Mouse (Mus musculus): ENCODE data around the gene Ccnt1. TPM values are rescaled to one million over a fixed set of nuclear protein-coding genes. Genes with fewer than 3 reads are reported as not detected.
"Not testable (repeated sequence)": the region's sequence is repeated elsewhere in the genome, so short reads cannot be mapped to it uniquely, and the experiment has no call there.

The Ccnt1 gene
- polyA plus RNA-seq, 1 experiment from 2014 or later, result 20.8 TPM

DNA sequence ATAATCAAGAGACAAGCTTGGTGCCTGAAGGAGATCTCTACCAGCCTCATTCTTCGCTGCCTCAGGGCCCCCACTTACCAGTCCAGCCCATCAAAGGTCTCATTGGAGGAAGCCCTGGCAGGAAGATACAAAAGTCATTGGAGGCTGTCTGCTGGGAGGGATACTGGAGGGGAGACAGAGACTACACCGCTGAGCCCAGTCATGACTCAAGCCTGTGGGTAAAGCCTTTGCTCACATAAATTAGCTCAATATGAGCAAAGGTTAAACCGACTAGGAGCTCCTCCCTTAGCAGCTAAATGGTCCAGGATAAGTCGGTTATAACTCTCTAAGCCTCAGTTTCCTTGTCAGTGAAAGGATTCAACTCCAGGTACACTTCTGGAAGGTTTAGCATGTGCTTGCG lies 24.3 kb upstream of the Ccnt1 start:
- DNase-seq (ENCODE audit: low spot score), result no peak
- Histone ChIP-seq H3K36me3 (ENCODE audit: control insufficient read depth, insufficient read depth, low read length) (peaks cover 55% of the 10 kb centered on the region), H3K4me2 (replicated peaks; ENCODE audit: low read depth) (no peak overlapping the region), H3K4me3 (ENCODE audit: low read depth, low read length) (no peak overlapping the region), H3K9ac (ENCODE audit: low read length) (no peak overlapping the region), H3K27me3 (ENCODE audit: control insufficient read depth, insufficient read depth, low read length) (no peaks in the 10 kb centered on the region), H3K4me1 (replicated peaks; ENCODE audit: control insufficient read depth, insufficient read depth) (no peaks in the 10 kb centered on the region), H3K27ac (replicated peaks) (no peak overlapping the region), H3K9me3 (ENCODE audit: control insufficient read depth, low read length) (no peaks in the 10 kb centered on the region)
- no peak for TF ChIP-seq CTCF (IDR thresholded peaks at IDR 0.05; ENCODE audit: low read depth)
- ATAC-seq (ENCODE audit: low FRiP score, low TSS enrichment), result 0 out of 2 replicates have a peak, but pooled peaks have one; percentile 18
- WGBS, result 84% methylated on average over 5 of the region's 5 CpGs

DNA sequence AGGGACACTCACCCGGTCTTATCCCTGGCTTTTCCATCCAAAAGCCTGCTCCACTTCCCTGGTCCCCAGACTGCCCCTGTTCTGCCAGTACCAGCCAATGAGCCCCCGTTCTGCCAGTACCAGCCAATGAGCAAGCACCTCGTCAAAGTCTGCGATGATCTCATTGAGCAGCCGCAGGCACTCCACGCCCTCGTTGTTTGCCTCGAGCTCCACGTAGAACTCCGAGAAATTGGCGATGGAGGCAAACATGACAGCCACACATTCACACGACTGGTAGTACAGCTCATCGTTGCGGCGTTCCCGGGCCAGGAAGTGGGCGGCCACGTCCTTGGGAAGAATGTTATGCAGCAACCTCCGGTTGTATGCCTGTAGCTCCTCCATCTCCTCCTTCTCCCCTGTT lies 23.5 kb upstream of the Ccnt1 start:
- Histone ChIP-seq H3K4me2 (replicated peaks; ENCODE audit: low read depth) (no peak overlapping the region), H3K4me3 (ENCODE audit: low read depth, low read length) (no peak overlapping the region), H3K9me3 (ENCODE audit: control insufficient read depth, low read length) (no peaks in the 10 kb centered on the region), H3K4me1 (replicated peaks; ENCODE audit: control insufficient read depth, insufficient read depth) (no peaks in the 10 kb centered on the region), H3K9ac (ENCODE audit: low read length) (no peak overlapping the region), H3K36me3 (ENCODE audit: control insufficient read depth, insufficient read depth, low read length) (peaks cover 52% of the 10 kb centered on the region), H3K27ac (replicated peaks) (no peak overlapping the region), H3K27me3 (ENCODE audit: control insufficient read depth, insufficient read depth, low read length) (no peaks in the 10 kb centered on the region)
- ATAC-seq (ENCODE audit: low FRiP score, low TSS enrichment) (peak; percentile 33), DNase-seq (ENCODE audit: low spot score) (no peak)
- TF ChIP-seq EP300 (optimal IDR thresholded peaks at IDR 0.05), result no peak
- no peak for TF ChIP-seq CTCF (IDR thresholded peaks at IDR 0.05; ENCODE audit: low read depth)
- 75% methylated on average over 19 of the region's 19 CpGs for WGBS

DNA sequence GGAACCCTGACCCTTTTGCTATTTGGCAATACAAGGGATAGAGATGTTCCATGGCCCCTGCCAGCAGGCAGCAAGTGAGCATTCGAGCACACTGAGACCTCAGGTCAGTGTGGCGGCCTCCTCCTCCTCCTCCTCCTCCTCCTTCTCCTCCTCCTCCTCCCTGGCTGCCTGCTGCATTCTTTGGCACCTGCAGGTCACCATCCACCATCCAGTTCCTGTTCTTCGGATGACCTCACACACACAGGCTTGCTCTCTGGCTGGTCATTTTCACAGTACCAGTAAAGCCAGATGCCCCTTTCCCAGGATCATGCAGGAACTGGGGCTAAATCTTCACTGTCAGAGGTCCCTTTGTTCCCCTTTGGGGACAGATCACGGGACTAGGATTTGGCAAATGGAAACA lies 20.7 kb upstream of the Ccnt1 start:
- no peaks in the 10 kb centered on the region for H3K9me3 ChIP-seq (ENCODE audit: control insufficient read depth, low read length)
- H3K4me2 ChIP-seq (replicated peaks; ENCODE audit: low read depth), result no peak overlapping the region
- TF ChIP-seq CTCF (IDR thresholded peaks at IDR 0.05; ENCODE audit: low read depth) (no peak), EP300 (optimal IDR thresholded peaks at IDR 0.05) (no peak)
- H3K4me1 ChIP-seq (replicated peaks; ENCODE audit: control insufficient read depth, insufficient read depth), result no peaks in the 10 kb centered on the region
- no peak overlapping the region for H3K27ac ChIP-seq (replicated peaks)
- H3K36me3 ChIP-seq (ENCODE audit: control insufficient read depth, insufficient read depth, low read length), result peaks cover 38% of the 10 kb centered on the region
- DNase-seq (ENCODE audit: low spot score) (no peak), ATAC-seq (ENCODE audit: low FRiP score, low TSS enrichment) (no peak)
- H3K27me3 ChIP-seq (ENCODE audit: control insufficient read depth, insufficient read depth, low read length), result no peaks in the 10 kb centered on the region
- WGBS, result 74% methylated on average over 4 of the region's 4 CpGs
- no peak overlapping the region for H3K9ac ChIP-seq (ENCODE audit: low read length)
- no peak overlapping the region for H3K4me3 ChIP-seq (ENCODE audit: low read depth, low read length)

DNA sequence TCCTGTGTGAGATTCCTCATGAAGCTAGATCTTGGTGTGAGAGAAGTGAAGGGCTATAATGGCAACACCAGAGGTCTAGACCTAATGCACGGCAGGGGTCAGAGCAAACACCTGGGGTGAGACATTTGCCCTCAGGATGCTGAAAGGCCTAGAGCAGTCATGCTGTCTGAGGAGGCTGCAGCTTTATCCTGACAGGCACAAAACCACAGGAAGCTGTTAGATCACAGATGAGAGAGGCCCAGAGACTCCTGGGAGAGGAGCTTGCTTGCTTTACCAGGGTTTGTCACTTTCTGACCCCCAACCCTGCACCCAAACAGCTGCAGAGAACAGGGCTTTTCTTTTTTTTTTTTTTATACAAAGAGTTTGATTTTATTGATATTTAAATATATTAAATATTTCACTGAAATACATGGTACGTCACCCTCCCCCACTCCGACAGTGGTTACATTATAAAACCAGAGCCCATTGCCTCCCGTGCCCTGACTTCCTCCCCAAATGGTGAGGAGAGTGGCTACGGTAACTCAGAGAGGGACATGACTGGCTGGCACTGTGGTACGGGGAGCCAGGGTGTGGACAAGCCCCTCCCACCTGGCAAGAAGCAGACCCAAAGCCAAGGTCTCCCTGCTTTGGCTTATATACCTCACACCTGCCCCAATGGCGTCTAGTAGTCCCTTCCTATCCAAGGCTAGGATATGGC lies 19.1 kb upstream of the Ccnt1 start:
- WGBS, result 62% methylated on average over 7 of the region's 7 CpGs
- H3K36me3 ChIP-seq (ENCODE audit: control insufficient read depth, insufficient read depth, low read length), result peaks cover 29% of the 10 kb centered on the region

DNA sequence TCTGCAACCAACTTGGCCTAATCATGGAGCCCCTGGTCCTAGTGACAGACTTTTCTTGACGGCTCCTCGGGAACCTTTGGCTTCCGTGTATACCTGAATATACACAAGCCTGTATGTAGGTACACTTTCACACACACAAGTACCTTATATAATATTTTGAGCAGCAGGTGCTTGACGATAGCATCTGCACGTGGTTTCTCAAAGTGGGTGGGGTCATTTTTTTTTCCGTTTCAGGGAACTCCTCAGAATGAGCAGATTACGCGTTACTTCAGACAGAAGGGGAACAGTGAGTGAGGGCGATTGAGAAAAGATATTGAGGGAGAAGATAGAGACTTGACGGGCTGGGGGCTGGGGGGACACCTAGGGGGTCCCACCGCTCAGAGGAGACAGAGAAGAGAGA lies 17.0 kb upstream of the Ccnt1 start:
- WGBS, result 81% methylated on average over 11 of the region's 11 CpGs

More for the DNA sequence above, 19.1 kb upstream of the Ccnt1 start:
- DNase-seq (ENCODE audit: low spot score) (no peak), ATAC-seq (ENCODE audit: low FRiP score, low TSS enrichment) (no peak)
- Histone ChIP-seq H3K4me1 (replicated peaks; ENCODE audit: control insufficient read depth, insufficient read depth) (no peaks in the 10 kb centered on the region), H3K27me3 (ENCODE audit: control insufficient read depth, insufficient read depth, low read length) (no peaks in the 10 kb centered on the region), H3K9me3 (ENCODE audit: control insufficient read depth, low read length) (no peaks in the 10 kb centered on the region), H3K4me2 (replicated peaks; ENCODE audit: low read depth) (no peak overlapping the region), H3K27ac (replicated peaks) (no peak overlapping the region), H3K9ac (ENCODE audit: low read length) (no peak overlapping the region), H3K4me3 (ENCODE audit: low read depth, low read length) (no peak overlapping the region)
- TF ChIP-seq EP300 (optimal IDR thresholded peaks at IDR 0.05) (no peak), CTCF (IDR thresholded peaks at IDR 0.05; ENCODE audit: low read depth) (no peak)

DNA sequence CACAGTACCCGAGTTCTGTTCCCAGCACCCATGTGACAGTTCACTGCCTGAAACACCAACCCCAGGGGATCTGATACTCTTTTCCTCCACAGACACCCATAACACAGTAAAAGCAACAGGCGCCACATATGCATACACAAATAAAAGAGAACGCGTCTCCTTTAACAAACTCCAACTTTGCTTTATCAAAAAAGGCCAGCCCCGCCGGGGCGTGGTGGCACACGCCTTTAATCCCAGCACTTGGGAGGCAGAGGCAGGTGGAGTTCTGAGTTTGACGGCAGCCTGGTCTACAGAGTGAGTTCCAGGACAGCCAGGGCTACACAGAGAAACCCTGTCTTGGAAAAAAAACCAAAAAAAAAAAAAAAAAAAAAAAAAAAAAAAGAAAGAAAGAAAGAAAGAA lies 15.4 kb upstream of the Ccnt1 start:
- not testable (repeated sequence) for H3K9ac ChIP-seq (ENCODE audit: low read length); H3K4me2 ChIP-seq (replicated peaks; ENCODE audit: low read depth); H3K36me3 ChIP-seq (ENCODE audit: control insufficient read depth, insufficient read depth, low read length); ATAC-seq (ENCODE audit: low FRiP score, low TSS enrichment); H3K4me3 ChIP-seq (ENCODE audit: low read depth, low read length); H3K27me3 ChIP-seq (ENCODE audit: control insufficient read depth, insufficient read depth, low read length); H3K9me3 ChIP-seq (ENCODE audit: control insufficient read depth, low read length); H3K4me1 ChIP-seq (replicated peaks; ENCODE audit: control insufficient read depth, insufficient read depth)
- peak; percentile 45 for DNase-seq (ENCODE audit: low spot score)
- 0 out of 2 replicates have a peak overlapping the region, but pooled peaks have one; percentile 35 for H3K27ac ChIP-seq (replicated peaks)
- 64% methylated on average over 9 of the region's 9 CpGs for WGBS

More for the DNA sequence above, 17.0 kb upstream of the Ccnt1 start:
- no peak for DNase-seq (ENCODE audit: low spot score)
- TF ChIP-seq CTCF (IDR thresholded peaks at IDR 0.05; ENCODE audit: low read depth) (no peak), EP300 (optimal IDR thresholded peaks at IDR 0.05) (no peak)
- Histone ChIP-seq H3K9me3 (ENCODE audit: control insufficient read depth, low read length) (no peaks in the 10 kb centered on the region), H3K4me2 (replicated peaks; ENCODE audit: low read depth) (no peak overlapping the region), H3K9ac (ENCODE audit: low read length) (no peak overlapping the region), H3K4me3 (ENCODE audit: low read depth, low read length) (no peak overlapping the region), H3K4me1 (replicated peaks; ENCODE audit: control insufficient read depth, insufficient read depth) (no peaks in the 10 kb centered on the region), H3K36me3 (ENCODE audit: control insufficient read depth, insufficient read depth, low read length) (peaks cover 15% of the 10 kb centered on the region), H3K27me3 (ENCODE audit: control insufficient read depth, insufficient read depth, low read length) (no peaks in the 10 kb centered on the region), H3K27ac (replicated peaks) (no peak overlapping the region)
- ATAC-seq (ENCODE audit: low FRiP score, low TSS enrichment), result no peak
